Mouse (Mus musculus): ENCODE measurements around the gene Cadps2. TPM values are rescaled to one million over a fixed set of nuclear protein-coding genes. Genes with fewer than 3 reads are reported as not detected.

The Cadps2 gene
- polyA plus RNA-seq, 1 experiment from 2014 or later = 1.1 TPM

DNA sequence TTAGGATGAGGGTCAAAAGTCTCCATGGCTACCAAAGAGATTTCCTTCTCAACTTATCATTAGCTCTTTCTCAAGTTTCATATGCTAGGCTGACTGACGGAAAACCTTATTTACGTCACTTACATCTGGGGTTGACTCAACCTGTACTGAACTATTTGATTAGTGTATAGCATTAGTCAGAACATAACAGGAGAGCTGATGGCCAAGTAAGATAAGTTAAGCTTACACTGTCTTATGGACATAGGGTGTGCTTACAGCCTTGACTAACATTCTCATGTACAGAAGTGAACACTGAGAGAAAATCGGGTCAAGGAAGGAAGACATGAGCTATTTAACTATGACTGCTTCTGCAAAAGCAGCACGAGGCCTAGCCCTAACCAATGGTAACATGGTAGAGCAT lies 550.5 kb downstream of the Cadps2 start:
- H3K36me3 ChIP-seq = no peaks in the 10 kb centered on the region
- WGBS = 88% methylated on average over 4 of the region's 4 CpGs
- H3K9me3 ChIP-seq (replicated peaks) = no peaks in the 10 kb centered on the region
- no peaks in the 10 kb centered on the region for H3K4me1 ChIP-seq
- DNase-seq (ENCODE audit: low spot score) = no peak
- no peak overlapping the region for H3K27ac ChIP-seq (replicated peaks)
- H3K27me3 ChIP-seq (ENCODE audit: low read depth, poor library complexity, severe bottlenecking) = peaks cover 14% of the 10 kb centered on the region
- H3K4me3 ChIP-seq = no peak overlapping the region

DNA sequence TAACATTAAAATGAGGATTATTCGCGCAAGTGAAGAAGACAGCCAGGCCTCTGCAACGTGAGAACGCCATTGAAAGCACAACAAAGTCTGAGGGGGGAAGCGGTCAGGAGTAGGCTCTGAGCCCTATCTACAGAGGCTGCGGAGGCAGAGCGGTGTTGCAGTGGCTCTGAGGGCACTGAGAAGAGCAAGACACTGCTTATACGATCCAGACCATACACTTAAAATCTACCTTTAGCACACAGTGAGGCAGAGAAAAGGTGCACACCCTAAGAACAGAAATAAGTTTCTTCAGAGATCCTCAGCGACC lies 557.8 kb downstream of the Cadps2 start:
- H3K27ac ChIP-seq (replicated peaks) = no peak overlapping the region
- H3K4me1 ChIP-seq = peaks cover 2% of the 10 kb centered on the region; the same call in 1 of the 2 replicates
- no peaks in the 10 kb centered on the region for H3K9me3 ChIP-seq (replicated peaks)
- no peak for DNase-seq (ENCODE audit: low spot score)
- peaks cover 87% of the 10 kb centered on the region for H3K27me3 ChIP-seq (ENCODE audit: low read depth, poor library complexity, severe bottlenecking)
- WGBS = 38% methylated on average over 9 of the region's 9 CpGs
- H3K4me3 ChIP-seq = no peak overlapping the region
- H3K36me3 ChIP-seq = no peaks in the 10 kb centered on the region

DNA sequence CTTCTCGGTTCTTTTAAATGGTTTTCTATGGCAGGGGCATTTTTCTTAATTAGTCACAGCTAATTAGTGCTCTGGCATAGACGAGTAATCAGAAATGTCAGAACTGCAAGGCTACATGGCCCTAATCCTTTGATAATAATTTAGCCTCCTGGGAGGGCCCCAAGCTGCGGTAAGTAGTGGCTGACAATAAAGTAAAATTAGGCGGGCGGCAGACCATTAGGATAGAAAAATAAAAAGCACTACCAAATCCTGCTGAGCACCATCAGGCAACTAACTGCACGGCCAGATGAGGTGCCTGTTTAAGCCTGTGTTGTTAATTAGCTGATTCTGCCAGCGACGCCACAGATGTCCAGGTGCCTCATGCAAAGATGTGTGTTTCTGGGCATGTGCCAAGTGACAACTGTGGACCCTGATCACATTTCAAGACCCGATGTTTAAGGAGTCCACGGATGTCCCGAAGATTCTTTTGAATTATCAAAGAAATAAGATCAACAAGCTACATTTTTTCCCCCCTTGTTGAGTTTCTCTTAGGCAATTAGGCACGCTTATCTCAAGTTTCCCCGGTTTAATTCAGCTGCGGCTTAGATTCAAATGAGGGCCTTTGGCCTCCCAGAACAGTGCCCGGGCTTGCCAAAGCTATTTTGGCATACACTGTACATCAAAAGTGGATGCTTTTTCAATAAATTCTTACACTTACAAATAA lies 558.3 kb downstream of the Cadps2 start:
- Histone ChIP-seq H3K4me1 (peaks cover 2% of the 10 kb centered on the region; the same call in 1 of the 2 replicates), H3K4me3 (no peak overlapping the region), H3K27me3 (ENCODE audit: low read depth, poor library complexity, severe bottlenecking) (peaks cover 92% of the 10 kb centered on the region), H3K36me3 (no peaks in the 10 kb centered on the region), H3K9me3 (replicated peaks) (no peaks in the 10 kb centered on the region), H3K27ac (replicated peaks) (no peak overlapping the region)
- 27% methylated on average over 15 of the region's 15 CpGs for WGBS
- DNase-seq (ENCODE audit: low spot score) = no peak

DNA sequence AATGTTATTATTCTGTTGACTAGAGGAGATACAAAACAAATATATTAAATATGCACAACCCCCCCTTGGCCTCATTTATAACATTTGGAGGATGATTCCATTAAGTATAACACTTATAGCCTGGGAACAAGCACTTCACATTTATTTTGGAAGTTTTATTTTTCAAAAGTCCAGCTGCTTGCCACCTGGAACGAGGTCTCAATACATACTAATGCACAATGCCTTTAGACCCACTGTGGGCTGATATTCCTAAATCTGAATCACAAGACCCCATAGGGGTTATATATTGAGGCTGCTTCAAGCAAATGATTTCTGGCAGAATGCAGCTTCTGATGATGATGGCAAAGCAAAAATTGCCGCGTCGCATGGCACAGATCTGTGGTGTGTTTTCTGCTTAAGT lies 565.7 kb downstream of the Cadps2 start:
- WGBS = 46% methylated on average over 4 of the region's 4 CpGs
- Histone ChIP-seq H3K36me3 (no peaks in the 10 kb centered on the region), H3K4me1 (peaks cover 29% of the 10 kb centered on the region), H3K27me3 (ENCODE audit: low read depth, poor library complexity, severe bottlenecking) (peaks cover 100% of the 10 kb centered on the region), H3K9me3 (replicated peaks) (no peaks in the 10 kb centered on the region), H3K4me3 (peak overlapping the region; percentile 26), H3K27ac (replicated peaks) (peak overlapping the region; percentile 13; the same call in 1 of the 2 replicates)
- DNase-seq (ENCODE audit: low spot score) = no peak

DNA sequence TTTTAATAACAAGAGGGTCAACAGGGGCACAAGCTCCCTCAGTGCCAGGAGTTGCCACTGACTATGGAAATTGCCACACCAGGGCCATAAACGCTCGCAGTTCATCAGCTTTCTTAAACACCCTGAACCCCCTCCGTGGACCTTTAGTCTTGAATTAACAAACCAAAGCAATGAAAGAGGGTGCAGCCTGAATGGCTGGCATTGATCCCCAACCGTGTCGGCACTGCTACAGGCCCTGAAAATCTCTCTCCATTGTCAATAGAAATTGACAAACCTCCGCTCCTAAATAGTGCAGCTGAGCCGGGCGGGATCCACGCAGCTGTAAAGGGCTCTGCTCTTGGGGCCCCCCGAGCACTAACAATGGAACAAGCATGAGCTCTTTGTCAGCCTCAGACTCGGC lies 566.2 kb downstream of the Cadps2 start:
- WGBS = 1% methylated on average over 11 of the region's 11 CpGs
- DNase-seq (ENCODE audit: low spot score) = peak; percentile 82
- Histone ChIP-seq H3K36me3 (no peaks in the 10 kb centered on the region), H3K9me3 (replicated peaks) (no peaks in the 10 kb centered on the region), H3K27me3 (ENCODE audit: low read depth, poor library complexity, severe bottlenecking) (peaks cover 100% of the 10 kb centered on the region), H3K4me3 (peak overlapping the region; percentile 26), H3K4me1 (peaks cover 29% of the 10 kb centered on the region), H3K27ac (replicated peaks) (0 out of 2 replicates have a peak overlapping the region, but pooled peaks have one; percentile 13)

DNA sequence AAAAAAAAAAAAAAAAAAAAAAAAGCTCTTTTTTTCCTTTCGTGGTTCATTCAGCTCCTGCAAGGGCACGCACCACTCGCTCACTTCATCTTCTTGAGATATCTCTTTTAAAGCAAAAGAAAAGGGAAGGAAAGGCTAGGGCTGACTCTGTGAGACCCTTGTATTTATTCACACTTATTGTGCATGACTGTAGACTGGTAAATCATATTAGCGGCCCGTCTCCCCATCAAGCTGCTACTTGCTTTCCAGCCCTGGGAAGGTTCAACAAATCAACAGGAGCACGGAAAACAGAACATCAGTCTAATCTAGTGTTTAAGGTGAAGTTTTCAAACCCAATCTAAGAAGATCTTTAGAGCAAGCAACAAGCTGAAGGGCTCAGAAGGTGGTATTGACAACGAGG lies 566.7 kb downstream of the Cadps2 start:
- Histone ChIP-seq H3K9me3 (replicated peaks) (no peaks in the 10 kb centered on the region), H3K4me1 (peaks cover 29% of the 10 kb centered on the region), H3K4me3 (peak overlapping the region; percentile 26), H3K27ac (replicated peaks) (0 out of 2 replicates have a peak overlapping the region, but pooled peaks have one; percentile 13), H3K36me3 (no peaks in the 10 kb centered on the region), H3K27me3 (ENCODE audit: low read depth, poor library complexity, severe bottlenecking) (peaks cover 100% of the 10 kb centered on the region)
- 11% methylated on average over 7 of the region's 7 CpGs for WGBS
- no peak for DNase-seq (ENCODE audit: low spot score)

DNA sequence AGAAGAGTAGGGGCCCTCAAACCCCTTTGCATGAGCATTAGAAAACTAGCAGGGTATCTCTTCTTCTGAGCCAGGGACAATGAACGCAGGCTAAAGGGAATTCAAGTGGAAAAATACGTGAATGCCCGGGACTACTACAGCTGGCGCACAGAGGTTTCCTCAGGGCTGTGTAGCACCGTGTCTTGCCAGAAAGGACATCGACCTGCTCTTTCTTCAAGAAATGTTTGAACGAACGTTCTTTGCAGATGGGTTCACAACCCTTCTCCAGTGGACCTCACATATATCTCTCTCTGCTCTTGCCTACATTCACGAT lies 578.5 kb downstream of the Cadps2 start:
- no peaks in the 10 kb centered on the region for H3K9me3 ChIP-seq (replicated peaks)
- H3K36me3 ChIP-seq = no peaks in the 10 kb centered on the region
- H3K27ac ChIP-seq (replicated peaks) = no peak overlapping the region
- peaks cover 10% of the 10 kb centered on the region for H3K4me1 ChIP-seq
- WGBS = 2% methylated on average over 9 of the region's 9 CpGs
- peak overlapping the region; percentile 32 for H3K4me3 ChIP-seq
- peak; percentile 50 for DNase-seq (ENCODE audit: low spot score)
- H3K27me3 ChIP-seq (ENCODE audit: low read depth, poor library complexity, severe bottlenecking) = peaks cover 100% of the 10 kb centered on the region

DNA sequence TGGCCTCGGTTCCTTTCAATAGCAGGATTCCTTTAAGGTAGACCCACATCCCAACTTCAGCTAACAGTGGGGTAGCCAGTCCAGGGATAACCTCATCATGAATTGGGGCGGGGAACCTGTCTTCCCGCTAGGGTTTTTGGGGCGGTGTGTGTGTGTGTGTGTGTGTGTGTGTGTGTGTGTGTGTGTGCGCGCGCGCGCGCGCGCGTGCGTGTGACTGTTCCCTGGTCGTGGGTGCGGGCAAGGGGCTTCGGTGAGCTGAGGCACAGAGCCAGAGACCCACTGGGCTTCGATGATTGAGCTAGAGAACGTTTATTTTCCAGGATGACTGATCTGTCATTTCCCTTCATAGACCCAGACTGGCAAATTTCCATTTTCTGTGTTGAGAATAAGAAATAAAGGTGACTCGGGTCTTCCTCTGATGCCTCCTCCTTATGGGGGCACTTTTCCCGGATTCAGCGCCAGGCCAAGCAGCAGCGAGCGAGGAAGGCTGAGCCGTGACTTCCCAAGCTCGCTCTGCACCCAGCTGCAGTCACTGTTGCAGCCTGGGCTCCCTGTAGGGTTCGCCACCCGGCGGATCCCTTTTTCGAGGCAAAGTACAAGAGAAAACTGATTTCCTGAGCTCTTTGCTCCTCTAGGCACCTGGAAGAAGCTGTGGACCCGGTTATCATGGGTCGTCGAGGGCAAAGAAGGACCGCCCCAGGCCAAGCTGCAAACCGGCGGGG lies 579.0 kb downstream of the Cadps2 start:
- peak; percentile 18 for DNase-seq (ENCODE audit: low spot score)
- Histone ChIP-seq H3K27ac (replicated peaks) (no peak overlapping the region), H3K27me3 (ENCODE audit: low read depth, poor library complexity, severe bottlenecking) (peaks cover 100% of the 10 kb centered on the region), H3K9me3 (replicated peaks) (no peaks in the 10 kb centered on the region), H3K36me3 (no peaks in the 10 kb centered on the region), H3K4me1 (peaks cover 10% of the 10 kb centered on the region), H3K4me3 (peak overlapping the region; percentile 32)
- WGBS = 1% methylated on average over 36 of the region's 36 CpGs

DNA sequence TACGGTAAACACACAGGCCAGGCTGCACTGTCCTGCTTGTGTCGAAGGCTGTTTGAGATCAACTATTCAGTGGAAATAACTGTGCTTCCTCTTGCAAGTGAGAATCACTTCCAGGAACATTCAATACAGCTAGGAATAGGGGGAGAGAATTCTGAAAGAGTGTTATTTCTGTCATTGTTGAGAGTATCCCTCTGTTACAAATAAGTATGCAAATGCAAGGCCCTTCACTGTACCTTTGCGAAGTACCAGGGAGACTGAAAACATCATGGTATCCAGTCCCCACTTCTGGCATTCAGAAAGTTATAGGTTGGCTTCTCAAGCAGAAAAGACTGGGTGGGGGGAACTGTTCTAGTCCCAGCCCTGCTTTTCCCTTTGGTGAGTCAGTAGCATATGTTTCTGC lies 581.2 kb downstream of the Cadps2 start:
- peaks cover 100% of the 10 kb centered on the region for H3K27me3 ChIP-seq (ENCODE audit: low read depth, poor library complexity, severe bottlenecking)
- no peak overlapping the region for H3K27ac ChIP-seq (replicated peaks)
- H3K4me3 ChIP-seq = no peak overlapping the region
- DNase-seq (ENCODE audit: low spot score) = no peak
- no peaks in the 10 kb centered on the region for H3K9me3 ChIP-seq (replicated peaks)
- H3K36me3 ChIP-seq = no peaks in the 10 kb centered on the region
- WGBS = 31% methylated on average over 3 of the region's 3 CpGs
- H3K4me1 ChIP-seq = peaks cover 20% of the 10 kb centered on the region

DNA sequence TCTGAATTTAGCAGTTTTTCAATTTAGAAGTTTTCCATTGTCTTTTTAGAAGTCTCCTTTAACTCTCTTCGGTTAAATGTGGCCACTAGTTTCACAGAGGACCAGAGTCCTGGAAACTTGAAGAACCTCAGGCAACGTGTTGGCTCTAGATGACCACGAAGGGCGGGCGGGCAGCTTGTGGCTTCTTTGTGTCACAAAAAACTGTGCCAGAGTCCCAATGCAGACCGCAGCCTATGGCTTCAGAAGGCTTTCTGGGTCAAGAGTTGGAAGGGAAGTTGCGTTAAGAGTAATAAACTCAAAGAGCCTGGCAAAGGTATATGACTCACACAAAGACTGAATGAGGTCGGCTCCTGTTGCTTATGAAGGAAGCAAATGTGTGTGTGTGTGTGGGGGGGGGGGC lies 584.1 kb downstream of the Cadps2 start:
- no peaks in the 10 kb centered on the region for H3K36me3 ChIP-seq
- no peaks in the 10 kb centered on the region for H3K9me3 ChIP-seq (replicated peaks)
- H3K27ac ChIP-seq (replicated peaks) = no peak overlapping the region
- no peak overlapping the region for H3K4me3 ChIP-seq
- WGBS = 8% methylated on average over 8 of the region's 8 CpGs
- H3K27me3 ChIP-seq (ENCODE audit: low read depth, poor library complexity, severe bottlenecking) = peaks cover 99% of the 10 kb centered on the region
- peaks cover 12% of the 10 kb centered on the region for H3K4me1 ChIP-seq
- peak; percentile 24 for DNase-seq (ENCODE audit: low spot score)

DNA sequence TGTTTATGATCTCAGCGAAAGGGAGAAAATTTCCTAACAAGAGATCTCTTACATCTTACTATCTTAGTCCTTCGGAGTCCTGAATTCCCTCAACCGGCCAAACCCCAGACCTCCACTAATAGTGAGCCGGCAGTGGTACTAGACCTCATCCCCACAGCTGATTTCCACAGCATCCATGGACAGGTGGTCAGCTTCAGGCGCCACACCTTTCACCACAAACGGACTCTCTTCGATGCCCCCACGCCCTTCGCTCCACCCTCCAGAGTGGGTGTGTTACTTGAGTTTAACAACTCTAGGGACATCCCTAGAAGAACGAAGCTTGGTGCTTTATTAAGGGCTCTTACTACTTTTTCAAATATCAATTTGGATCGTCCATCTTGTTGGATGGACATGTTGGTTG lies 584.6 kb downstream of the Cadps2 start:
- Histone ChIP-seq H3K4me3 (no peak overlapping the region), H3K27me3 (ENCODE audit: low read depth, poor library complexity, severe bottlenecking) (peaks cover 99% of the 10 kb centered on the region), H3K9me3 (replicated peaks) (no peaks in the 10 kb centered on the region), H3K27ac (replicated peaks) (no peak overlapping the region), H3K36me3 (no peaks in the 10 kb centered on the region), H3K4me1 (peaks cover 14% of the 10 kb centered on the region)
- DNase-seq (ENCODE audit: low spot score) = peak; percentile 39
- WGBS = 7% methylated on average over 11 of the region's 11 CpGs

DNA sequence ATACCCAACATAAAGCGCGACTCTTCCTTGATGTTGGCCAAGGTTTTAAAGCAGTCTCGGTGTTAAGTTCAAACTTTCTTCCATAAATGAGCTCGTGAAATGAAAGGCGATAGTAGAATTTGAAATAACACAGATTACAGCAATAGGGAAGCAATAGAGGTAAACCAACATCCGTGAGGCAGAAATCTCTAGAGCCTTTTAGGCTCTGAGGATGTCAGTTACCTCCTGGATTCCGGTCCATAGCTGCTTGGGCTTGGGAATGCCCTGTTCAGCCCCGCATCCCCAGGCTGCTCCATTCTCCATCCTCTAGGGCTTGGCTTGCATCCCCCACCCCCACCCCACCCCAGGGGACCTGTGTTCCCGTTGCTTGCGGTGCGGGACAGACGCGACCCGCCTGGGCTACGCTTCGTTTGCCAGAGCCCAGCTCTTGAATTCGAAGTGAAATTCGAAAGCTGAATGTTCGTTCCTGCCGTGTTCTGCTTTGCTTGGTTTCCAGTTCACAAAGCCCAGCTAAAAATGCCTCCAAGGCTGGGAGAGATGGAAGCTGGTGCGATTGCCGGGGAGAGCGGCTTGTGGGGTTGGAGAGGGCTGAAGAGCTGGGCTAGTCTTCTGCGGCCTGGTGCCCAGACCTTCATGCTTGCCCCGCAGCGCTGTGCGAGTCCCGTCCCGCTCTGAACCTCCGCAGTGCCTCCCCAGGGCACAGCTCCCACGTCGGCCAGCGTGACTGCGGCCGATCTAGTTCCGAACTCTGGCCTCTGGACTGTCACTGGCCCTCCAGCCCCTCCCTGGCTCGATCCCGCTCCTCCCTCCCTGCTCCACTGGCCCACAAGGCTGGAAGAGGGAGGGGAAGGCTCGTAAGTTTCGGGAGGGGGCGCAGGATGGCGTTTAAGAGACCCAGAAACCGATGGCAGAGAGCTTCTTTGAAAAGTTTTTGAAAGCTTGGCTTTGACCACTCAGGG lies 585.6 kb downstream of the Cadps2 start:
- peak; percentile 71 for DNase-seq (ENCODE audit: low spot score)
- H3K4me3 ChIP-seq = peak overlapping the region; percentile 46
- under 1% methylated on average over 43 of the region's 43 CpGs for WGBS
- H3K4me1 ChIP-seq = peaks cover 24% of the 10 kb centered on the region
- no peaks in the 10 kb centered on the region for H3K36me3 ChIP-seq
- H3K27ac ChIP-seq (replicated peaks) = peak overlapping the region; percentile 63
- H3K27me3 ChIP-seq (ENCODE audit: low read depth, poor library complexity, severe bottlenecking) = peaks cover 99% of the 10 kb centered on the region
- H3K9me3 ChIP-seq (replicated peaks) = no peaks in the 10 kb centered on the region

Data from midbrain, embryonic 10.5 days (tissue).